Mouse (Mus musculus) forebrain, embryonic 15.5 days (tissue): Measurements from ENCODE around the gene Olfr1208. TPM values are rescaled to one million over a fixed set of nuclear protein-coding genes. Genes with fewer than 3 reads are reported as not detected.

Experiments
- ATAC-seq: fragments of 200-750 bp; cut with Nextera tagmentation; replicated peaks from 2 replicates; pipeline ENCODE4 v1.8.0; 2017; ENCODE audit warnings: mild to moderate bottlenecking, moderate TSS enrichment, moderate library complexity
- H3K27ac ChIP-seq: fragments of 300-500 bp; sonication (generic); replicated peaks from 2 replicates; pipeline ENCODE4 v1.5.1; 2015; ENCODE audit warnings: mild to moderate bottlenecking, inconsistent platforms
- H3K27me3 ChIP-seq: fragments of 300-500 bp; sonication (generic); 2 replicates; pipeline ENCODE4 v1.6.1; 2015; ENCODE audit warnings: inconsistent platforms
- H3K36me3 ChIP-seq: fragments of 300-500 bp; sonication (generic); 2 replicates; pipeline ENCODE4 v1.6.1; 2015; ENCODE audit warnings: mild to moderate bottlenecking, inconsistent platforms
- H3K4me1 ChIP-seq: fragments of 300-500 bp; sonication (generic); 2 replicates; pipeline ENCODE4 v1.6.1; 2015; ENCODE audit warnings: inconsistent platforms
- H3K4me2 ChIP-seq: fragments of 300-500 bp; sonication (generic); replicated peaks from 2 replicates; pipeline ENCODE4 v1.6.1; 2015; ENCODE audit warnings: mild to moderate bottlenecking, inconsistent platforms
- H3K4me3 ChIP-seq: fragments of 300-500 bp; sonication (generic); 2 replicates; pipeline ENCODE4 v1.5.1; 2015; ENCODE audit warnings: mild to moderate bottlenecking, inconsistent platforms
- H3K9ac ChIP-seq: fragments of 300-500 bp; sonication (generic); replicated peaks from 2 replicates; pipeline ENCODE4 v1.6.1; 2015; ENCODE audit warnings: mild to moderate bottlenecking, inconsistent platforms
- H3K9me3 ChIP-seq: fragments of 300-500 bp; sonication (generic); 2 replicates; pipeline ENCODE4 v1.6.1; 2016; ENCODE audit warnings: inconsistent platforms
- WGBS: fragments of 180-500 bp; shearing (Covaris S2); methylation state at CpG from one replicate; pipeline ENCODE4 v1.1.7; 2015; ENCODE audit warnings: mixed read lengths; 5-methylcytosine and 5-hydroxymethylcytosine counted together
- polyA plus RNA-seq: library from polyadenylated mRNA; unstranded; fragments of >200 nt; fragmentation: Nextera tagmentation; extraction: Ambion mirVana; gene quantifications from 2 replicates; pipeline ENCODE4 v1.2.1, GENCODE M21; 2015

Olfr1208 gene
- polyA plus RNA-seq: not detected in 2 replicates

- H3K4me3 ChIP-seq: no peak within 1 kb of the TSS
- H3K27me3 ChIP-seq: no peaks in the 10 kb centered on the region
- no peak within 1 kb of the TSS for H3K27ac ChIP-seq
- no peak within 1 kb of the TSS for H3K4me2 ChIP-seq
- H3K9ac ChIP-seq: no peak within 1 kb of the TSS
- ATAC-seq: no peak
- no peaks in the 10 kb centered on the region for H3K9me3 ChIP-seq
- H3K36me3 ChIP-seq: no peaks in the 10 kb centered on the region
- no peaks in the 10 kb centered on the region for H3K4me1 ChIP-seq
Observed at GRCm38 (mm10) chr2:88902211-88902610, at the start of gene Olfr1208. TSS of gene Olfr1208 (minus strand) at chr2:88902311.

- no peaks in the 10 kb centered on the region for H3K9me3 ChIP-seq
- no peak within 1 kb of the TSS for H3K4me3 ChIP-seq
- no peak within 1 kb of the TSS for H3K9ac ChIP-seq
- no peak for ATAC-seq
- no peaks in the 10 kb centered on the region for H3K27me3 ChIP-seq
- 87% methylated on average over 1 of the region's 1 CpGs for WGBS
- no peak within 1 kb of the TSS for H3K4me2 ChIP-seq
- H3K36me3 ChIP-seq: no peaks in the 10 kb centered on the region
- H3K4me1 ChIP-seq: no peaks in the 10 kb centered on the region
- no peak within 1 kb of the TSS for H3K27ac ChIP-seq
Observed at GRCm38 (mm10) chr2:88938011-88938410, 35.9 kb upstream of the Olfr1208 start, which contains the start of gene Olfr1211. TSS of gene Olfr1211 (minus strand) at chr2:88938111.

GRCm38 (mm10) chr2:88915057-88915456 is 12.9 kb upstream of the Olfr1208 start, which contains the start of gene Olfr1209:
TSS of gene Olfr1209 (minus strand) at chr2:88915157.
- H3K9me3 ChIP-seq: no peaks in the 10 kb centered on the region
- H3K9ac ChIP-seq: no peak within 1 kb of the TSS
- no peaks in the 10 kb centered on the region for H3K36me3 ChIP-seq
- H3K27me3 ChIP-seq: no peaks in the 10 kb centered on the region
- no peak within 1 kb of the TSS for H3K4me3 ChIP-seq
- WGBS: 84% methylated on average over 3 of the region's 3 CpGs
- no peak for ATAC-seq
- H3K27ac ChIP-seq: no peak within 1 kb of the TSS
- no peaks in the 10 kb centered on the region for H3K4me1 ChIP-seq
- H3K4me2 ChIP-seq: no peak within 1 kb of the TSS

- H3K9me3 ChIP-seq: no peaks in the 10 kb centered on the region
- 83% methylated on average over 2 of the region's 2 CpGs for WGBS
- no peaks in the 10 kb centered on the region for H3K27me3 ChIP-seq
- no peak within 1 kb of the TSS for H3K9ac ChIP-seq
- no peak within 1 kb of the TSS for H3K4me3 ChIP-seq
- ATAC-seq: no peak
- no peak within 1 kb of the TSS for H3K4me2 ChIP-seq
- H3K27ac ChIP-seq: no peak within 1 kb of the TSS
- no peaks in the 10 kb centered on the region for H3K36me3 ChIP-seq
- H3K4me1 ChIP-seq: no peaks in the 10 kb centered on the region
Observed at GRCm38 (mm10) chr2:88862931-88863330, 39.2 kb downstream of the Olfr1208 start, which contains the start of gene Olfr1206. TSS of gene Olfr1206 (plus strand) at chr2:88863231.

- no peak within 1 kb of the TSS for H3K9ac ChIP-seq
Observed at GRCm38 (mm10) chr2:88848992-88849391, 53.1 kb downstream of the Olfr1208 start, which contains the start of gene Olfr1204. TSS of gene Olfr1204 (plus strand) at chr2:88849292.

More at GRCm38 (mm10) chr2:88848992-88849391, 53.1 kb downstream of the Olfr1208 start, which contains the start of gene Olfr1204:
- H3K9me3 ChIP-seq: no peaks in the 10 kb centered on the region
- no peak within 1 kb of the TSS for H3K4me3 ChIP-seq
- no peaks in the 10 kb centered on the region for H3K27me3 ChIP-seq
- no peak within 1 kb of the TSS for H3K4me2 ChIP-seq
- no peak within 1 kb of the TSS for H3K27ac ChIP-seq
- H3K36me3 ChIP-seq: no peaks in the 10 kb centered on the region
- ATAC-seq: no peak
- 96% methylated on average over 1 of the region's 1 CpGs for WGBS
- no peaks in the 10 kb centered on the region for H3K4me1 ChIP-seq

Other genes with a start within 250 kb of the Olfr1208 start
- not detected in 2 replicates for gene Olfr1193, start 226.7 kb downstream of the Olfr1208 start, polyA plus RNA-seq
- gene Olfr1195, start 213.1 kb downstream of the Olfr1208 start, polyA plus RNA-seq: not detected in 2 replicates
- not detected in 2 replicates for gene Olfr1196, start 197.7 kb downstream of the Olfr1208 start, polyA plus RNA-seq
- gene Olfr1197, start 169.9 kb downstream of the Olfr1208 start, polyA plus RNA-seq: not detected in 2 replicates
- not detected in 2 replicates for gene Olfr1198, start 150.9 kb downstream of the Olfr1208 start, polyA plus RNA-seq
- gene Olfr1199, start 141.8 kb downstream of the Olfr1208 start, polyA plus RNA-seq: not detected in 2 replicates
- gene Olfr1200, start 131.8 kb downstream of the Olfr1208 start, polyA plus RNA-seq: not detected in 2 replicates
- not detected in 2 replicates for gene Olfr1201, start 109.3 kb downstream of the Olfr1208 start, polyA plus RNA-seq
- gene Olfr1202, start 87.8 kb downstream of the Olfr1208 start, polyA plus RNA-seq: not detected in 2 replicates
- gene Olfr1205, start 72.6 kb downstream of the Olfr1208 start, polyA plus RNA-seq: not detected in 2 replicates
- not detected in 2 replicates for gene Olfr1204, start 53.0 kb downstream of the Olfr1208 start, polyA plus RNA-seq
- not detected in 2 replicates for gene Olfr1206, start 39.1 kb downstream of the Olfr1208 start, polyA plus RNA-seq
- not detected in 2 replicates for gene Olfr1209, start 12.8 kb upstream of the Olfr1208 start, polyA plus RNA-seq
- gene Olfr1211, start 35.8 kb upstream of the Olfr1208 start, polyA plus RNA-seq: not detected in 2 replicates
- gene Olfr1212, start 51.7 kb upstream of the Olfr1208 start, polyA plus RNA-seq: not detected in 2 replicates
- gene Gm13762, start 78.0 kb upstream of the Olfr1208 start, polyA plus RNA-seq: not detected in 2 replicates
- gene Olfr1214, start 90.3 kb upstream of the Olfr1208 start, polyA plus RNA-seq: not detected in 2 replicates
- not detected in 2 replicates for gene Olfr1215, start 104.7 kb upstream of the Olfr1208 start, polyA plus RNA-seq
- not detected in 2 replicates for gene Olfr1216, start 116.0 kb upstream of the Olfr1208 start, polyA plus RNA-seq
- not detected in 2 replicates for gene Olfr1217, start 129.8 kb upstream of the Olfr1208 start, polyA plus RNA-seq
- not detected in 2 replicates for gene Olfr1218, start 158.9 kb upstream of the Olfr1208 start, polyA plus RNA-seq
- not detected in 2 replicates for gene Olfr1219, start 181.2 kb upstream of the Olfr1208 start, polyA plus RNA-seq
- gene Olfr1220, start 204.5 kb upstream of the Olfr1208 start, polyA plus RNA-seq: not detected in 2 replicates
- not detected in 2 replicates for gene Olfr1221, start 215.0 kb upstream of the Olfr1208 start, polyA plus RNA-seq
- gene Olfr1222, start 230.7 kb upstream of the Olfr1208 start, polyA plus RNA-seq: not detected in 2 replicates
- not detected in 2 replicates for gene Olfr1223, start 249.2 kb upstream of the Olfr1208 start, polyA plus RNA-seq